Mouse (Mus musculus) CH12.LX (cell line): ENCODE measurements around the gene A230050P20Rik. TPM values are rescaled to one million over a fixed set of nuclear protein-coding genes. Genes with fewer than 3 reads are reported as not detected.

Experiments
- DNase-seq: peaks from one replicate; pipeline ENCODE4 v3.0.0-alpha.2; 2013; ENCODE audit errors: extremely low read depth
- H3K27ac ChIP-seq: 2 replicates; pipeline ENCODE4 v1.5.1; 2012; ENCODE audit warnings: low read depth, mild to moderate bottlenecking, control low read depth, moderate library complexity; ENCODE audit not compliant: insufficient read depth
- H3K27me3 ChIP-seq: replicated peaks from 2 replicates; pipeline ENCODE3; 2012; ENCODE audit warnings: inconsistent platforms
- H3K36me3 ChIP-seq, 2 experiments: replicated peaks in 1 of 2; 2 replicates each; pipeline versions ENCODE3 to v1.6.1; 2012; ENCODE audit warnings: inconsistent platforms in 1 of 2, low read length in 1 of 2, mild to moderate bottlenecking in 1 of 2, mixed read lengths in 1 of 2, moderate library complexity in 1 of 2; ENCODE audit not compliant: control insufficient read depth in 1 of 2, insufficient read depth in 1 of 2
- H3K4me1 ChIP-seq, 2 experiments: 2 replicates each; pipeline ENCODE4 v1.6.1; 2012; ENCODE audit warnings: inconsistent platforms in 1 of 2, moderate library complexity in 1 of 2; ENCODE audit not compliant: insufficient read depth in 2 of 2, control insufficient read depth in 1 of 2
- H3K4me2 ChIP-seq: 2 replicates; pipeline ENCODE4 v1.6.1; 2012; ENCODE audit warnings: low read depth, mild to moderate bottlenecking, control low read depth; ENCODE audit not compliant: poor library complexity, insufficient read depth, severe bottlenecking
- H3K4me3 ChIP-seq, 3 experiments: fragments of 150-350 bp in 1 of 3; sonication (generic) in 1 of 3; replicated peaks in 1 of 3; 2 replicates each; pipeline versions ENCODE3 to v1.5.1; 2011 to 2012; ENCODE audit warnings: low read depth in 2 of 3, low read length in 2 of 3, mild to moderate bottlenecking in 2 of 3, moderate library complexity in 2 of 3, control low read depth in 1 of 3, improper control_type of control experiment in 1 of 3, inconsistent platforms in 1 of 3, mixed read lengths in 1 of 3; ENCODE audit not compliant: poor library complexity in 1 of 3
- H3K79me2 ChIP-seq: replicated peaks from 2 replicates; pipeline ENCODE4 v1.6.1; 2012; ENCODE audit warnings: mild to moderate bottlenecking, moderate library complexity; ENCODE audit not compliant: control insufficient read depth, poor library complexity, insufficient read depth, severe bottlenecking; ENCODE audit errors: extremely low read depth
- H3K9ac ChIP-seq: 2 replicates; pipeline ENCODE4 v1.6.1; 2012; ENCODE audit warnings: low read depth, mild to moderate bottlenecking, control low read depth, moderate library complexity; ENCODE audit not compliant: insufficient read depth
- H3K9me3 ChIP-seq: replicated peaks from 2 replicates; pipeline ENCODE3; 2012; ENCODE audit warnings: low read length, inconsistent platforms, mixed read lengths
- BHLHE40 ChIP-seq: IDR thresholded peaks from 2 replicates; pipeline ENCODE4 v1.6.1; 2011; ENCODE audit warnings: mild to moderate bottlenecking, low read depth, low read length, improper control_type of control experiment
- CHD1 ChIP-seq: IDR thresholded peaks from 2 replicates; pipeline ENCODE4 v1.6.1; 2012; ENCODE audit warnings: low read depth, low read length, improper control_type of control experiment, inconsistent platforms
- CHD2 ChIP-seq: IDR thresholded peaks from 2 replicates; pipeline ENCODE4 v1.6.1; 2011; ENCODE audit warnings: low read length, improper control_type of control experiment
- CTCF ChIP-seq, 2 experiments: IDR thresholded peaks in 1 of 2; conservative IDR thresholded peaks in 1 of 2; 2 replicates each; pipeline ENCODE4 v1.5.1; 2011 to 2012; ENCODE audit warnings: low read depth in 2 of 2, low read length in 2 of 2, improper control_type of control experiment in 1 of 2, inconsistent platforms in 1 of 2, mild to moderate bottlenecking in 1 of 2, moderate library complexity in 1 of 2
- ETS1 ChIP-seq: conservative IDR thresholded peaks from 2 replicates; pipeline ENCODE4 v1.6.1; 2012; ENCODE audit warnings: low read depth, mild to moderate bottlenecking, inconsistent platforms, low read length, improper control_type of control experiment, moderate library complexity
- JUND ChIP-seq: conservative IDR thresholded peaks from 2 replicates; pipeline ENCODE4 v1.6.1; 2011; ENCODE audit warnings: low read depth, low read length, improper control_type of control experiment
- MAFK ChIP-seq: IDR thresholded peaks from 2 replicates; pipeline ENCODE4 v1.6.1; 2011; ENCODE audit warnings: low read length, improper control_type of control experiment; ENCODE audit not compliant: insufficient replicate concordance
- MAX ChIP-seq: IDR thresholded peaks from 2 replicates; pipeline ENCODE4 v1.6.1; 2011; ENCODE audit warnings: low read length, improper control_type of control experiment
- NELFE ChIP-seq: IDR thresholded peaks from 2 replicates; pipeline ENCODE4 v1.6.1; 2011; ENCODE audit warnings: low read depth, low read length, improper control_type of control experiment
- POLR2AphosphoS2 ChIP-seq: IDR thresholded peaks from 2 replicates; pipeline ENCODE4 v1.6.1; 2011; ENCODE audit warnings: low read depth, low read length, improper control_type of control experiment
- RAD21 ChIP-seq: IDR thresholded peaks from 2 replicates; pipeline ENCODE4 v1.6.1; 2011; ENCODE audit warnings: low read depth, mild to moderate bottlenecking, low read length, improper control_type of control experiment, moderate library complexity
- TBP ChIP-seq: conservative IDR thresholded peaks from 2 replicates; pipeline ENCODE4 v1.6.1; 2011; ENCODE audit warnings: low read depth, low read length, improper control_type of control experiment
- UBTF ChIP-seq: IDR thresholded peaks from 2 replicates; pipeline ENCODE4 v1.6.1; 2012; ENCODE audit warnings: low read depth, mild to moderate bottlenecking, inconsistent platforms, low read length, improper control_type of control experiment, moderate library complexity
- USF1 ChIP-seq: IDR thresholded peaks from 2 replicates; pipeline ENCODE4 v1.6.1; 2014; ENCODE audit warnings: low read depth, mild to moderate bottlenecking, inconsistent platforms, low read length, improper control_type of control experiment
- ZC3H11A ChIP-seq: IDR thresholded peaks from 2 replicates; pipeline ENCODE4 v1.6.1; 2012; ENCODE audit warnings: low read depth, mild to moderate bottlenecking, inconsistent platforms, low read length, improper control_type of control experiment
- ZKSCAN1 ChIP-seq: IDR thresholded peaks from 2 replicates; pipeline ENCODE4 v1.6.1; 2012; ENCODE audit warnings: low read depth, inconsistent platforms, low read length, improper control_type of control experiment, borderline replicate concordance
- dilution Hi-C: fragments of 300-500 bp; cut with MboI; formaldehyde crosslinking; loops from 2 replicates; pipeline ENCODE4 v1.14.3; 2020; ENCODE audit warnings: low sequenced_read_pairs; ENCODE audit not compliant: extremely low pct_unique_long_range_greater_than_20kb, extremely low pct_ligation_motif_present
- in situ Hi-C: fragments of 300-500 bp; cut with MboI; formaldehyde crosslinking; loops from 3 replicates; pipeline ENCODE4 v1.14.3; 2019; ENCODE audit warnings: low sequenced_read_pairs, low pct_ligation_motif_present, low pct_unique_long_range_greater_than_20kb, mixed read lengths
- polyA plus RNA-seq: library from polyadenylated mRNA; unstranded; fragments of >175 nt; gene quantifications from 2 replicates; pipeline ENCODE4 v1.2.1, GENCODE M21; 2012; ENCODE audit warnings: low read depth; ENCODE audit not compliant: insufficient read length
- total RNA-seq, 2 experiments: library from RNA; depleted of rRNA; stranded (reverse); fragments of 300-350 nt in 1 of 2; fragments of >200 nt in 1 of 2; gene quantifications; 2 replicates each; pipeline ENCODE4 v1.2.3; 2012 to 2014

A230050P20Rik gene
- total and polyA plus RNA-seq, 3 experiments: 3.3 to 25.2 (median 11.0) TPM

- no peak overlapping the region for H3K9ac ChIP-seq
- no peak overlapping the region for H3K27ac ChIP-seq
- H3K79me2 ChIP-seq: no peaks in the 10 kb centered on the region
- no peak for DNase-seq
- no peak overlapping the region for H3K4me2 ChIP-seq
- no peak overlapping the region for H3K4me3 ChIP-seq
- no peaks in the 10 kb centered on the region for H3K36me3 ChIP-seq
- in situ Hi-C loops: no loop called here
- H3K9me3 ChIP-seq: no peaks in the 10 kb centered on the region
- no peak for TF ChIP-seq JUND
- no peak for TF ChIP-seq BHLHE40
- dilution Hi-C loops: no loop called here
- peaks cover 5 to 7% of the 10 kb centered on the region in 2 experiments; a peak in 2 of 4 replicates for H3K4me1 ChIP-seq
- peaks cover 58% of the 10 kb centered on the region for H3K27me3 ChIP-seq
These were observed 6.2 kb upstream of the A230050P20Rik start for GRCm38 (mm10) chr9:20862225-20862624.

- in situ Hi-C loops (no loop called here), dilution Hi-C loops (no loop called here)
- Histone ChIP-seq H3K4me2 (no peak overlapping the region), H3K36me3 (peaks cover 15% of the 10 kb centered on the region in 2 experiments), H3K27ac (no peak overlapping the region), H3K4me3 (no peak overlapping the region), H3K27me3 (peaks cover 61% of the 10 kb centered on the region), H3K9ac (no peak overlapping the region), H3K79me2 (no peaks in the 10 kb centered on the region), H3K4me1 (peaks cover 0 to 12% of the 10 kb centered on the region in 2 experiments; a peak in 2 of 4 replicates), H3K9me3 (no peaks in the 10 kb centered on the region)
- no peak for DNase-seq
- TF ChIP-seq MAFK (no peak), ZC3H11A (no peak), UBTF (no peak), USF1 (no peak), BHLHE40 (no peak), CHD2 (no peak), NELFE (no peak), TBP (no peak), ETS1 (no peak), CHD1 (no peak), CTCF (conservative IDR thresholded peaks at IDR 0.05 in 1 of 2, IDR thresholded peaks at IDR 0.05 in 1 of 2; ENCODE audit: low read depth in 2 of 2, low read length in 2 of 2) (no peak), POLR2AphosphoS2 (no peak), ZKSCAN1 (no peak), MAX (no peak), RAD21 (no peak)
- TF ChIP-seq, all 38 proteins: peak for 0
These were observed 1.6 kb upstream of the A230050P20Rik start for GRCm38 (mm10) chr9:20866879-20867278.
